Mouse (Mus musculus) ES-E14 (cell line): ENCODE data around the gene Bag5. TPM values are rescaled to one million over a fixed set of nuclear protein-coding genes. Genes with fewer than 3 reads are reported as not detected.

Experiments used
- DNase-seq: peaks from one replicate; pipeline ENCODE4 v3.0.0-alpha.2; 2013; ENCODE audit warnings: low read depth, low spot score
- H3K27ac ChIP-seq: 2 replicates; pipeline ENCODE4 v1.5.1; 2012; ENCODE audit warnings: low read depth, mild to moderate bottlenecking, low read length, moderate library complexity, mixed read lengths; ENCODE audit not compliant: poor library complexity, insufficient read depth, severe bottlenecking
- H3K36me3 ChIP-seq: 2 replicates; pipeline ENCODE4 v1.6.1; 2012; ENCODE audit warnings: mild to moderate bottlenecking, low read length, moderate library complexity, mixed read lengths; ENCODE audit not compliant: control insufficient read depth, poor library complexity, insufficient read depth, severe bottlenecking
- H3K4me1 ChIP-seq, 2 experiments: fragments of 150-350 bp in 1 of 2; sonication (generic) in 1 of 2; 2 replicates each; pipeline ENCODE4 v1.6.1; 2012; ENCODE audit warnings: low read length in 2 of 2, mild to moderate bottlenecking in 1 of 2, mixed read lengths in 1 of 2; ENCODE audit not compliant: control insufficient read depth in 2 of 2, insufficient read depth in 2 of 2, poor library complexity in 1 of 2
- H3K4me3 ChIP-seq, 2 experiments: fragments of 150-350 bp in 1 of 2; sonication (generic) in 1 of 2; 2 replicates each; pipeline ENCODE4 v1.5.1; 2012; ENCODE audit warnings: low read length in 2 of 2, low read depth in 1 of 2, mild to moderate bottlenecking in 1 of 2, mixed read lengths in 1 of 2; ENCODE audit not compliant: insufficient read depth in 1 of 2, poor library complexity in 1 of 2, severe bottlenecking in 1 of 2
- H3K9ac ChIP-seq: 2 replicates; pipeline ENCODE4 v1.6.1; 2012; ENCODE audit warnings: low read depth, mild to moderate bottlenecking, low read length, mixed read lengths; ENCODE audit not compliant: poor library complexity, insufficient read depth, severe bottlenecking
- H3K9me3 ChIP-seq: fragments of 150-350 bp; sonication (generic); 2 replicates; pipeline ENCODE4 v1.6.1; 2012; ENCODE audit warnings: low read depth, mild to moderate bottlenecking, low read length; ENCODE audit not compliant: control insufficient read depth, insufficient read depth
- CHD2 ChIP-seq: IDR thresholded peaks from 2 replicates; pipeline ENCODE4 v1.6.1; 2014; ENCODE audit warnings: mild to moderate bottlenecking, low read depth, low read length, inconsistent platforms
- HCFC1 ChIP-seq: IDR thresholded peaks from 2 replicates; pipeline ENCODE4 v1.6.1; 2012; ENCODE audit warnings: low read length, inconsistent platforms, borderline replicate concordance; ENCODE audit not compliant: insufficient read depth
- MAFK ChIP-seq: IDR thresholded peaks from 2 replicates; pipeline ENCODE4 v1.6.1; 2014; ENCODE audit warnings: mild to moderate bottlenecking, low read depth, low read length, inconsistent platforms; ENCODE audit not compliant: insufficient read depth
- ZC3H11A ChIP-seq: IDR thresholded peaks from 2 replicates; pipeline ENCODE4 v1.6.1; 2012; ENCODE audit warnings: low read depth, mild to moderate bottlenecking, inconsistent platforms, low read length, borderline replicate concordance
- ZNF384 ChIP-seq: IDR thresholded peaks from 2 replicates; pipeline ENCODE4 v1.6.1; 2012; ENCODE audit warnings: low read depth, low read length, inconsistent platforms
- in situ Hi-C, 2 experiments: fragments of 600-800 bp; cut with MboI; formaldehyde crosslinking; loops; one replicate each; pipeline ENCODE4 v1.15.1; 2025; ENCODE audit warnings: low sequenced_read_pairs in 2 of 2, inconsistent platforms in 1 of 2; ENCODE audit not compliant: unreplicated experiment in 2 of 2
- total RNA-seq: library from RNA; depleted of rRNA; stranded (reverse); fragments of 300-350 nt; gene quantifications from 2 replicates; pipeline ENCODE4 v1.2.3, GENCODE M21; 2012; rRNA removed

The Bag5 gene
- 9.7 and 14.8 TPM in 2 replicates for total RNA-seq

DNA sequence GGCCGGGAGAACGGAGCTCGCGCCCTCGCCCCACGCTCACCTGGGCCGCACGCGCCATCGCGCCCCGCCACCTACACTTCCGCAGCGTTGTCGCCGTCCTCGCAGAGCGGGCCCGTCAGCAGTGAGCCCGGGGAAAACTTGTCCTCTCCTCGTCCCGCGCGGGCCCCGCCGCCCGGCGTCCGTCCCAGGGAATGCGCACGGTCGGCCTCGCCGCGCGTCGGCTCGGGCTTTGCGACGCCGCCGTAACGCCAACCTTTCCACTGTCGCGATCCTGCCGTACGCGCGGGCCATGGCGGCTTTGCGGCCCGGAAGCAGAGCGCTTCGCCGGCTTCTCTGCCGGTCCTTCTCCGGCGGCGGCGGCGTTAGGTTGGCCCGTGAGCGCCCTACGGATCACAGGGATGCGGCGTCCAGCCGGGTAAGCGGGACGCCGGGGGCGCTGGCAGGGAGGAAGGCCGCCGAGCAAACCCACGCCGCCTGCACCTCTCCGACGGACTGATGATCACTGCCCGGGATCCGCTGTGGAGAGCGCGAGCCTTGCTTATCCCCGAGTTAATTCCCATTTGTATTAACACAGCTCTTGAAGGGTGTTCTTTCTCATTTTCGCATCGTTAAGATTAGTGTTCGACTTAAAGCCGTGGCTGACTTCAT lies at the start of gene Bag5, which contains the start of gene Apopt1:
TSS of gene Bag5 (minus strand) at position 254 of the 648 bp plus-strand sequence.
TSS of gene Apopt1 (plus strand) at position 258 of the 648 bp plus-strand sequence.
- Histone ChIP-seq H3K9me3 (no peaks in the 10 kb centered on the region), H3K4me1 (peaks cover 0 to 18% of the 10 kb centered on the region in 2 experiments; a peak in 3 of 4 replicates), H3K27ac (peak within 1 kb of the TSS; percentile 17; the same call in 1 of the 2 replicates), H3K9ac (peak within 1 kb of the TSS; percentile 86), H3K4me3 (peak within 1 kb of the TSS; percentile 84 to 93), H3K36me3 (peaks cover 12% of the 10 kb centered on the region)
- no peak for TF ChIP-seq ZC3H11A
- TF ChIP-seq ZNF384: no peak
- TF ChIP-seq MAFK: no peak
- TF ChIP-seq HCFC1: peak; percentile 71; the same call in 1 of the 2 replicates
- no peak for TF ChIP-seq CHD2
- in situ Hi-C loops: no loop called here
- peak; percentile 66 for DNase-seq

DNA sequence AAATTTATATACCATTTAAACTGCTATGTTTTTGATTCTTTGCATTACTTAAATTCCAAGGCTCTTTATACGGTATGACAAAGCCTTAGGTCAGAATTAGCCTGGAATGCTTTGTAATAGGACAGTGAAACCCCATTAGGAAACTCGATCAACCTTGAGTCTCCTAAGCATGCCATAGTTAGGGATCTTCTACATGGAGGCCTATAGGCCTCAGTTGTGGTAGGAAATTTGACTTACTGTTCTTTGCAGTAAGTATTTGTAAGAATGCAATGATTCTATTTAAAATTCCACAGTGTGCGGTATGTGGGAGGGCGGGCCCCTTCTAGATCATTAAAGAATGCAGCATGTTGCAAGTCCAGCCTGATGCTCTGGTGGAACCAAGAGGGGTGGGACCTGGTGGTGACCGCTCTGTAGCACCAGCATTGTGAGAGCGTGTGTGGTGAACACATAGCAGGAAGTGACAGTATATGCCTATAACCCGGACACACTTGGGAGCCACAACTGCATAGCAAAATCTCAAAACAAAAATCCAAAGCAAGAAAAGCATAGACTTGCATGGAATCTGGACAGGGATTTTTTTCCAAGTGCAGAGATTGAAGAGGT lies 47.4 kb upstream of the Bag5 start:
- no peak overlapping the region for H3K9ac ChIP-seq
- H3K4me1 ChIP-seq: peaks cover 0 to 22% of the 10 kb centered on the region in 2 experiments; a peak in 2 of 4 replicates
- no peaks in the 10 kb centered on the region for H3K9me3 ChIP-seq
- TF ChIP-seq HCFC1: no peak
- TF ChIP-seq MAFK: no peak
- TF ChIP-seq ZC3H11A: no peak
- no peak for TF ChIP-seq CHD2
- TF ChIP-seq ZNF384: no peak
- peaks cover 5% of the 10 kb centered on the region; the same call in 1 of the 2 replicates for H3K36me3 ChIP-seq
- no peak overlapping the region for H3K27ac ChIP-seq
- 0 out of 4 replicates have a peak overlapping the region, but pooled peaks of 1 of the 2 experiments have one; percentile 99 for H3K4me3 ChIP-seq
- DNase-seq: no peak
- in situ Hi-C loops: no loop called here

DNA sequence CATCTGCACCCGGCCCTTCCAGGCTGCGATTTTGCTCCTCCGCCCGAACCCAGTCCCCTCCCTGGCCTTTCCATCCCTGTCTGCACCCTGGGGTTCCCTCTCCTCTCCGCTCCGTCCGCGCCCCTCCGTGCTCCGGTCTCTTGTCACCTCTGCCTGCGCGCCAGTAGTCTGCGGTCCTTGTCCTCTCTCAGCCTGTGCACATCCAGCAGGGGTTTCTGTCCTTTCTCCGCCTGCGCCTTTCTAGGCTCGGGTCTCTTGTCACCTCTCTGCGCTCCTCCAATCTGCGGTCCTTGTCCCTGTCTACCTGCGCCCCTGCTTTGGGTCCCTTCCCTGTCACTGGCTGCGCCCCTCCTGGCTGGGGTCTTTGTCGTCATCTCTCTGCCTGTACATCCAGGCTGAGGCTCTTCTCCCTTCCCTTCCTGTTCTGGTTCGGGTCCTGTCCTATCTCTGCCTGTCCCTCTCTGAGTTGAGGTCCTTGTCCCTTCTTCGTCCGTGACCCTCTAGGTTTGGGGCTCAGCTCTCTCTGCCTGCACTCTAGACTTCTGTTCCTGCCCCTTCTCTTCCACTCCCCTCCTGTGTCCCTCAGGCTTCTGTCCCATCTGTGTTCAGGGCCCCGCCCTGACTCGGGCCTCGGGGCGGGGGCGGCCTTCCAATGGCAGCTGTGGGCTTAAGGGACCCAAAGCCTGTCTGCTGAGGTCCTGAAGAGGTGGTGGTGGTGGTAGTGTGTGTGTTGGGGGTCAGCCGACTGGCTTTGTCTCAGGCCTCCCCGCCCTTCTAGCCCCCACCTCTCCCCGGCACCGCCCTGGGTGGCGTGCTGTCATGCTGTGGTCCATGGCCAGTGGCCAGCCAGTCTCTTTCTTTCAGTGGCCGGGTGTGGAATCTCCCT lies 46.4 kb upstream of the Bag5 start:
- H3K4me3 ChIP-seq: peak overlapping the region; percentile 86 to 99
- H3K4me1 ChIP-seq: peaks cover 0 to 22% of the 10 kb centered on the region in 2 experiments; a peak in 2 of 4 replicates
- no peak for DNase-seq
- H3K36me3 ChIP-seq: peaks cover 5% of the 10 kb centered on the region; the same call in 1 of the 2 replicates
- in situ Hi-C loops: no loop called here
- H3K9me3 ChIP-seq: no peaks in the 10 kb centered on the region
- peak overlapping the region; percentile 87 for H3K9ac ChIP-seq
- TF ChIP-seq HCFC1 (no peak), CHD2 (no peak), MAFK (no peak)
- no peak overlapping the region for H3K27ac ChIP-seq

DNA sequence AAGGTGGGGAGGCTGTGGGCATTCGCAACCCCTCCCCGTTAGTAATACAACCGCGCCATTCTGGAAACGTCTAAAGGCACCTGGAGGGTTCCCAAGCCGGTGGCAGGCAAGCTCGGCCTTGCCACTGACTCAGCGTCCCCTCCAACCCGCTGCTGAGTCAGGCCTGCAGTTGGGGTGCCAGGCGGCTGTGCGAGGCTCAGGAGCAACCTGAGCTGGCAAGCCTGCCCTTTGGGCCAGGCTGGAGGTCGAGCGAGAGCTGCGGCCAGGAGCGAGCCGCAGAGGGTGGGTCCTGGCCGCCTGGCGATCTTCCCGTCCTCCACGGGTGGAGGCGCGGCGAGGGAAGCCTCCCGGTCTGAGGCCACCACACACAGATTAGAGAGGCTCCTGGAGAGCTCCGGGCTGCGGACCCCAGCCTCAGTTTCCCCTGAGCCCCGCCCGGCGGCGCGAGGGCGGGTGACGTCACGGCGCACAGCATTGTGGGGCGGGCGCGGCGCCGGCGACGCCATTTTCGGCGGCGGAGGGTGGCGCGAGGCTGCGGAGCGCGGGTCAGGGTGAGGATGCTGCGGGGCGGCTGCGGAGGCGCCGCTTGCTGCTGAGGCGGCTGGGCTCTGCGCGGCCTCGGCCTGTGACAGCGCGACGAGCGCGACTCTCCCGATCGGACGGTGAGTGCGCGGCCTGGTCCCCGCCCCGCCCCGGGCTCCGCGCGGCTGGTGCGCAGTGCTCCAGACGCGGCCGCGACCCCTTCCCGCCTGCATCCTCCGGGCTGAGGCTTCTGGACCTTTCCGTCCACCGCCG lies 45.5 kb upstream of the Bag5 start, which contains the start of gene Klc1:
TSS of gene Klc1 (plus strand) at position 469 of the 795 bp plus-strand sequence.
- Histone ChIP-seq H3K4me3 (peak within 1 kb of the TSS; percentile 86 to 99), H3K27ac (no peak within 1 kb of the TSS), H3K36me3 (peaks cover 5% of the 10 kb centered on the region; the same call in 1 of the 2 replicates), H3K9me3 (no peaks in the 10 kb centered on the region), H3K4me1 (peaks cover 0 to 22% of the 10 kb centered on the region in 2 experiments; a peak in 2 of 4 replicates), H3K9ac (peak within 1 kb of the TSS; percentile 87)
- DNase-seq: no peak
- in situ Hi-C loops: no loop called here
- TF ChIP-seq ZC3H11A: no peak
- peak; percentile 57; the same call in 1 of the 2 replicates for TF ChIP-seq HCFC1
- TF ChIP-seq MAFK: 0 out of 2 replicates have a peak, but pooled peaks have one; percentile 41
